Mouse (Mus musculus) MEL (cell line): ENCODE measurements at regions not wholly inside any gene's neighbourhood (a gene's known extent, or its start where the extent isn't known, plus 50 kb on each side); places are given as distances from the start of the nearest gene placed in this dataset.

Experiments used
- DNase-seq: peaks from one replicate; pipeline ENCODE4 v3.0.0; 2011; ENCODE audit warnings: low read depth, low spot score
- H3K27ac ChIP-seq: 2 replicates; pipeline ENCODE4 v1.5.1; 2012; ENCODE audit warnings: low read depth, mild to moderate bottlenecking, control low read depth, low read length, moderate library complexity; ENCODE audit not compliant: control insufficient read depth
- H3K27me3 ChIP-seq, 2 experiments: fragments of 150-350 bp in 1 of 2; sonication (generic) in 1 of 2; 2 replicates each; pipeline ENCODE4 v1.6.1; 2012; ENCODE audit warnings: low read length in 2 of 2, mild to moderate bottlenecking in 2 of 2, improper control_type of control experiment in 1 of 2, moderate library complexity in 1 of 2; ENCODE audit not compliant: insufficient read depth in 2 of 2, control insufficient read depth in 1 of 2
- H3K36me3 ChIP-seq, 2 experiments: 2 replicates each; pipeline ENCODE4 v1.6.1; 2012 to 2014; ENCODE audit warnings: low read length in 2 of 2, improper control_type of control experiment in 1 of 2, inconsistent platforms in 1 of 2, mild to moderate bottlenecking in 1 of 2; ENCODE audit not compliant: insufficient read depth in 2 of 2, control insufficient read depth in 1 of 2
- H3K4me1 ChIP-seq, 2 experiments: fragments of 150-350 bp in 1 of 2; sonication (generic) in 1 of 2; 2 replicates each; pipeline ENCODE4 v1.6.1; 2012; ENCODE audit warnings: low read length in 2 of 2, improper control_type of control experiment in 1 of 2, mild to moderate bottlenecking in 1 of 2; ENCODE audit not compliant: insufficient read depth in 2 of 2, control insufficient read depth in 1 of 2
- H3K4me3 ChIP-seq, 2 experiments: fragments of 150-350 bp in 1 of 2; sonication (generic) in 1 of 2; 2 replicates each; pipeline ENCODE4 v1.5.1; 2012; ENCODE audit warnings: low read depth in 2 of 2, low read length in 2 of 2, mild to moderate bottlenecking in 2 of 2, moderate library complexity in 2 of 2, control low read depth in 1 of 2, improper control_type of control experiment in 1 of 2; ENCODE audit not compliant: control insufficient read depth in 1 of 2, insufficient read depth in 1 of 2
- H3K79me2 ChIP-seq: 2 replicates; pipeline ENCODE4 v1.6.1; 2012; ENCODE audit warnings: mild to moderate bottlenecking, low read length, moderate library complexity; ENCODE audit not compliant: control insufficient read depth, poor library complexity, insufficient read depth
- H3K9ac ChIP-seq: 2 replicates; pipeline ENCODE4 v1.6.1; 2012; ENCODE audit warnings: low read depth, mild to moderate bottlenecking, control low read depth, low read length, moderate library complexity; ENCODE audit not compliant: control insufficient read depth, poor library complexity, severe bottlenecking
- H3K9me3 ChIP-seq: fragments of 150-350 bp; sonication (generic); replicated peaks from 2 replicates; pipeline ENCODE4 v1.6.1; 2012; ENCODE audit warnings: mild to moderate bottlenecking, low read length, improper control_type of control experiment, moderate library complexity; ENCODE audit not compliant: insufficient read depth
- CTCF ChIP-seq, 3 experiments: IDR thresholded peaks in 2 of 3; conservative IDR thresholded peaks in 1 of 3; 2 replicates each; pipeline ENCODE4 v1.5.1; 2011 to 2012; ENCODE audit warnings: low read length in 3 of 3, low read depth in 2 of 3, mild to moderate bottlenecking in 2 of 3, improper control_type of control experiment in 1 of 3, inconsistent platforms in 1 of 3, mixed read lengths in 1 of 3, moderate library complexity in 1 of 3; ENCODE audit not compliant: control insufficient read depth in 1 of 3, insufficient read depth in 1 of 3, poor library complexity in 1 of 3, severe bottlenecking in 1 of 3
- MAZ ChIP-seq: IDR thresholded peaks from 2 replicates; pipeline ENCODE4 v1.6.1; 2012; ENCODE audit warnings: low read depth, mild to moderate bottlenecking, inconsistent platforms, low read length, improper control_type of control experiment
- RAD21 ChIP-seq: IDR thresholded peaks from 2 replicates; pipeline ENCODE4 v1.6.1; 2011; ENCODE audit warnings: mild to moderate bottlenecking, low read depth, low read length, improper control_type of control experiment
- RCOR1 ChIP-seq: IDR thresholded peaks from 2 replicates; pipeline ENCODE4 v1.6.1; 2012; ENCODE audit warnings: low read depth, mild to moderate bottlenecking, inconsistent platforms, low read length, improper control_type of control experiment
- SMC3 ChIP-seq: IDR thresholded peaks from 2 replicates; pipeline ENCODE4 v1.6.1; 2011; ENCODE audit warnings: low read depth, low read length, improper control_type of control experiment

GRCm38 (mm10) chrX:70169737-70170136 lies 195.1 kb downstream of the Ids start:
- Histone ChIP-seq H3K27ac (no peak overlapping the region), H3K9ac (no peak overlapping the region), H3K27me3 (no peaks in the 10 kb centered on the region), H3K9me3 (no peaks in the 10 kb centered on the region), H3K79me2 (no peaks in the 10 kb centered on the region), H3K36me3 (no peaks in the 10 kb centered on the region), H3K4me1 (no peaks in the 10 kb centered on the region), H3K4me3 (no peak overlapping the region)
- no peak for DNase-seq
- no peak for TF ChIP-seq MAZ

GRCm38 (mm10) chrX:70161011-70161410 lies 203.9 kb downstream of the Ids start:
- no peaks in the 10 kb centered on the region for H3K9me3 ChIP-seq
- no peak overlapping the region for H3K9ac ChIP-seq
- no peak overlapping the region for H3K27ac ChIP-seq
- peak in 1 of 3 experiments; percentile 26; a peak in 2 of 6 replicates for TF ChIP-seq CTCF (IDR thresholded peaks at IDR 0.05 in 2 of 3, conservative IDR thresholded peaks at IDR 0.05 in 1 of 3; ENCODE audit: control insufficient read depth in 1 of 3, insufficient read depth in 1 of 3, low read depth in 2 of 3, low read length in 3 of 3, poor library complexity in 1 of 3, severe bottlenecking in 1 of 3)
- TF ChIP-seq RAD21, result peak; percentile 14
- no peak for TF ChIP-seq RCOR1
- TF ChIP-seq SMC3, result peak; percentile 37
- peak; percentile 2 for DNase-seq
- no peaks in the 10 kb centered on the region for H3K4me1 ChIP-seq
- no peaks in the 10 kb centered on the region for H3K36me3 ChIP-seq
- H3K27me3 ChIP-seq, result no peaks in the 10 kb centered on the region
- no peaks in the 10 kb centered on the region for H3K79me2 ChIP-seq
- H3K4me3 ChIP-seq, result no peak overlapping the region
